Mouse (Mus musculus): ENCODE results near the gene Hmx3.

- TF ChIP-seq CTCF (IDR thresholded peaks at IDR 0.05; ENCODE audit: control insufficient read depth, insufficient read depth, low read length) (no peak), POLR2A (IDR thresholded peaks at IDR 0.05; ENCODE audit: borderline replicate concordance, control insufficient read depth, low read depth, low read length) (no peak)
Observed at GRCm38 (mm10) chr7:131503739-131504138, 38.9 kb upstream of the Hmx3 start.
